Mouse (Mus musculus): ENCODE measurements around the gene Dapk3. TPM values are rescaled to one million over a fixed set of nuclear protein-coding genes. Genes with fewer than 3 reads are reported as not detected.

Gene Dapk3
- polyA plus RNA-seq, 1 experiment from 2014 or later: 55.8 TPM

- ATAC-seq (ENCODE audit: insufficient read depth): no peak
- Histone ChIP-seq H3K36me3 (ENCODE audit: insufficient read depth) (peaks cover 82% of the 10 kb centered on the region), H3K4me1 (ENCODE audit: insufficient read depth) (no peaks in the 10 kb centered on the region), H3K9me3 (ENCODE audit: low read depth, low read length) (no peaks in the 10 kb centered on the region), H3K27me3 (ENCODE audit: insufficient read depth, low read length) (no peaks in the 10 kb centered on the region), H3K9ac (no peak overlapping the region), H3K27ac (ENCODE audit: low read depth) (no peak overlapping the region), H3K4me2 (no peak overlapping the region), H3K4me3 (ENCODE audit: low read depth, low read length) (no peak overlapping the region)
- TF ChIP-seq CTCF (IDR thresholded peaks at IDR 0.05; ENCODE audit: low read depth): no peak
- 85% methylated on average over 4 of the region's 4 CpGs for WGBS
- DNase-seq: no peak
Measured at GRCm38 (mm10) chr10:81146296-81146695, 36.5 kb upstream of the Dapk3 start.

GRCm38 (mm10) chr10:81151261-81151660 is 31.5 kb upstream of the Dapk3 start:
- H3K4me1 ChIP-seq (ENCODE audit: insufficient read depth): no peaks in the 10 kb centered on the region
- no peaks in the 10 kb centered on the region for H3K9me3 ChIP-seq (ENCODE audit: low read depth, low read length)
- 72% methylated on average over 6 of the region's 6 CpGs for WGBS
- no peak overlapping the region for H3K4me3 ChIP-seq (ENCODE audit: low read depth, low read length)
- no peaks in the 10 kb centered on the region for H3K27me3 ChIP-seq (ENCODE audit: insufficient read depth, low read length)
- ATAC-seq (ENCODE audit: insufficient read depth) (no peak), DNase-seq (no peak)
- no peak overlapping the region for H3K4me2 ChIP-seq
- no peak overlapping the region for H3K9ac ChIP-seq
- TF ChIP-seq CTCF (IDR thresholded peaks at IDR 0.05; ENCODE audit: low read depth): no peak
- peaks cover 95% of the 10 kb centered on the region for H3K36me3 ChIP-seq (ENCODE audit: insufficient read depth)
- no peak overlapping the region for H3K27ac ChIP-seq (ENCODE audit: low read depth)

GRCm38 (mm10) chr10:81152609-81153008 is 30.2 kb upstream of the Dapk3 start:
- ATAC-seq (ENCODE audit: insufficient read depth): no peak
- H3K9me3 ChIP-seq (ENCODE audit: low read depth, low read length): no peaks in the 10 kb centered on the region
- H3K9ac ChIP-seq: no peak overlapping the region
- WGBS: 63% methylated on average over 12 of the region's 12 CpGs
- DNase-seq: no peak
- TF ChIP-seq CTCF (IDR thresholded peaks at IDR 0.05; ENCODE audit: low read depth): no peak
- H3K4me1 ChIP-seq (ENCODE audit: insufficient read depth): no peaks in the 10 kb centered on the region
- H3K4me3 ChIP-seq (ENCODE audit: low read depth, low read length): no peak overlapping the region
- peaks cover 95% of the 10 kb centered on the region for H3K36me3 ChIP-seq (ENCODE audit: insufficient read depth)
- H3K27ac ChIP-seq (ENCODE audit: low read depth): no peak overlapping the region
- H3K4me2 ChIP-seq: no peak overlapping the region
- H3K27me3 ChIP-seq (ENCODE audit: insufficient read depth, low read length): no peaks in the 10 kb centered on the region

- no peak overlapping the region for H3K9ac ChIP-seq
- no peaks in the 10 kb centered on the region for H3K9me3 ChIP-seq (ENCODE audit: low read depth, low read length)
- ATAC-seq (ENCODE audit: insufficient read depth): no peak
- no peak for DNase-seq
- no peak overlapping the region for H3K4me2 ChIP-seq
- WGBS: 88% methylated on average over 12 of the region's 12 CpGs
- H3K4me1 ChIP-seq (ENCODE audit: insufficient read depth): no peaks in the 10 kb centered on the region
- no peaks in the 10 kb centered on the region for H3K27me3 ChIP-seq (ENCODE audit: insufficient read depth, low read length)
- H3K27ac ChIP-seq (ENCODE audit: low read depth): no peak overlapping the region
- H3K36me3 ChIP-seq (ENCODE audit: insufficient read depth): peaks cover 94% of the 10 kb centered on the region
- TF ChIP-seq CTCF (IDR thresholded peaks at IDR 0.05; ENCODE audit: low read depth): no peak
- H3K4me3 ChIP-seq (ENCODE audit: low read depth, low read length): no peak overlapping the region
Measured at GRCm38 (mm10) chr10:81154313-81154712, 28.5 kb upstream of the Dapk3 start.

GRCm38 (mm10) chr10:81154736-81155135 is 28.1 kb upstream of the Dapk3 start:
- Histone ChIP-seq H3K9ac (no peak overlapping the region), H3K4me1 (ENCODE audit: insufficient read depth) (no peaks in the 10 kb centered on the region), H3K4me3 (ENCODE audit: low read depth, low read length) (no peak overlapping the region), H3K36me3 (ENCODE audit: insufficient read depth) (peaks cover 92% of the 10 kb centered on the region), H3K4me2 (no peak overlapping the region), H3K9me3 (ENCODE audit: low read depth, low read length) (no peaks in the 10 kb centered on the region), H3K27me3 (ENCODE audit: insufficient read depth, low read length) (no peaks in the 10 kb centered on the region), H3K27ac (ENCODE audit: low read depth) (no peak overlapping the region)
- TF ChIP-seq CTCF (IDR thresholded peaks at IDR 0.05; ENCODE audit: low read depth): no peak
- no peak for DNase-seq
- WGBS: 86% methylated on average over 6 of the region's 6 CpGs
- no peak for ATAC-seq (ENCODE audit: insufficient read depth)

- no peak for TF ChIP-seq CTCF (IDR thresholded peaks at IDR 0.05; ENCODE audit: low read depth)
- ATAC-seq (ENCODE audit: insufficient read depth): no peak
Measured at GRCm38 (mm10) chr10:81161602-81162317, 21.0 kb upstream of the Dapk3 start.

GRCm38 (mm10) chr10:81162318-81162652 is 20.5 kb upstream of the Dapk3 start:
- Histone ChIP-seq H3K4me3 (ENCODE audit: low read depth, low read length) (no peak overlapping the region), H3K36me3 (ENCODE audit: insufficient read depth) (peaks cover 66% of the 10 kb centered on the region), H3K4me1 (ENCODE audit: insufficient read depth) (no peaks in the 10 kb centered on the region), H3K9ac (no peak overlapping the region), H3K9me3 (ENCODE audit: low read depth, low read length) (no peaks in the 10 kb centered on the region), H3K27ac (ENCODE audit: low read depth) (no peak overlapping the region), H3K27me3 (ENCODE audit: insufficient read depth, low read length) (no peaks in the 10 kb centered on the region), H3K4me2 (no peak overlapping the region)
- ATAC-seq (ENCODE audit: insufficient read depth): no peak
- 63% methylated on average over 2 of the region's 2 CpGs for WGBS
- no peak for DNase-seq
- TF ChIP-seq CTCF (IDR thresholded peaks at IDR 0.05; ENCODE audit: low read depth): no peak

More at GRCm38 (mm10) chr10:81161602-81162317, 21.0 kb upstream of the Dapk3 start:
- Histone ChIP-seq H3K4me1 (ENCODE audit: insufficient read depth) (no peaks in the 10 kb centered on the region), H3K27me3 (ENCODE audit: insufficient read depth, low read length) (no peaks in the 10 kb centered on the region), H3K4me2 (no peak overlapping the region), H3K4me3 (ENCODE audit: low read depth, low read length) (no peak overlapping the region), H3K9ac (no peak overlapping the region), H3K27ac (ENCODE audit: low read depth) (no peak overlapping the region), H3K9me3 (ENCODE audit: low read depth, low read length) (no peaks in the 10 kb centered on the region), H3K36me3 (ENCODE audit: insufficient read depth) (peaks cover 71% of the 10 kb centered on the region)
- DNase-seq: no peak
- 76% methylated on average over 8 of the region's 8 CpGs for WGBS

Data from lung, embryonic 14.5 days (tissue).